Mouse (Mus musculus): ENCODE data around the gene Gm49380. TPM values are rescaled to one million over a fixed set of nuclear protein-coding genes. Genes with fewer than 3 reads are reported as not detected.

Gene Gm49380
- polyA plus RNA-seq, 1 experiment from 2014 or later = 0.58 TPM

GRCm38 (mm10) chr9:44042836-44043707 lies 70.2 kb downstream of the Gm49380 start, which contains the start of gene Thy1:
Gene Thy1, plus strand, starts transcription at chr9:44043384.
- H3K27ac ChIP-seq (replicated peaks) = no peak within 1 kb of the TSS
- peak; percentile 86 for ATAC-seq (ENCODE audit: low FRiP score)
- H3K36me3 ChIP-seq = no peaks in the 10 kb centered on the region
- peak within 1 kb of the TSS; percentile 63 for H3K4me2 ChIP-seq
- peak within 1 kb of the TSS; percentile 45 for H3K9ac ChIP-seq (replicated peaks)
- peaks cover 29% of the 10 kb centered on the region for H3K27me3 ChIP-seq (replicated peaks)
- H3K4me1 ChIP-seq = peaks cover 19% of the 10 kb centered on the region
- H3K4me3 ChIP-seq (replicated peaks) = peak within 1 kb of the TSS; percentile 42
- 1% methylated on average over 30 of the region's 30 CpGs for WGBS
- no peaks in the 10 kb centered on the region for H3K9me3 ChIP-seq (replicated peaks)

- Histone ChIP-seq H3K4me1 (peaks cover 19% of the 10 kb centered on the region), H3K27me3 (replicated peaks) (peaks cover 29% of the 10 kb centered on the region), H3K9ac (replicated peaks) (no peak overlapping the region), H3K4me3 (replicated peaks) (no peak overlapping the region), H3K4me2 (no peak overlapping the region; the same call in 1 of the 2 replicates), H3K9me3 (replicated peaks) (no peaks in the 10 kb centered on the region), H3K27ac (replicated peaks) (no peak overlapping the region), H3K36me3 (no peaks in the 10 kb centered on the region)
- WGBS = 96% methylated on average over 1 of the region's 1 CpGs
- ATAC-seq (ENCODE audit: low FRiP score) = no peak
Observed at GRCm38 (mm10) chr9:44042396-44042680, 71.0 kb downstream of the Gm49380 start.

- Histone ChIP-seq H3K9ac (replicated peaks) (no peak overlapping the region), H3K9me3 (replicated peaks) (no peaks in the 10 kb centered on the region), H3K4me1 (peaks cover 19% of the 10 kb centered on the region), H3K27ac (replicated peaks) (no peak overlapping the region), H3K27me3 (replicated peaks) (peaks cover 29% of the 10 kb centered on the region), H3K36me3 (no peaks in the 10 kb centered on the region), H3K4me2 (no peak overlapping the region), H3K4me3 (replicated peaks) (no peak overlapping the region)
- no peak for ATAC-seq (ENCODE audit: low FRiP score)
- WGBS = 54% methylated on average over 7 of the region's 7 CpGs
Observed at GRCm38 (mm10) chr9:44041511-44042395, 71.5 kb downstream of the Gm49380 start.

GRCm38 (mm10) chr9:44037106-44037505 lies 76.2 kb downstream of the Gm49380 start:
- H3K27ac ChIP-seq (replicated peaks) = no peak overlapping the region
- H3K9me3 ChIP-seq (replicated peaks) = no peaks in the 10 kb centered on the region
- no peak overlapping the region for H3K4me2 ChIP-seq
- WGBS = 94% methylated on average over 5 of the region's 5 CpGs
- peaks cover 5% of the 10 kb centered on the region for H3K27me3 ChIP-seq (replicated peaks)
- H3K36me3 ChIP-seq = no peaks in the 10 kb centered on the region
- H3K9ac ChIP-seq (replicated peaks) = no peak overlapping the region
- no peak overlapping the region for H3K4me3 ChIP-seq (replicated peaks)
- ATAC-seq (ENCODE audit: low FRiP score) = no peak
- no peaks in the 10 kb centered on the region for H3K4me1 ChIP-seq

- H3K9me3 ChIP-seq (replicated peaks) = no peaks in the 10 kb centered on the region
- ATAC-seq (ENCODE audit: low FRiP score) = no peak
- no peak overlapping the region for H3K27ac ChIP-seq (replicated peaks)
- no peak overlapping the region for H3K9ac ChIP-seq (replicated peaks)
- no peaks in the 10 kb centered on the region for H3K36me3 ChIP-seq
- H3K4me2 ChIP-seq = no peak overlapping the region
- 72% methylated on average over 13 of the region's 13 CpGs for WGBS
- 0 out of 2 replicates have a peak, but pooled peaks cover 3% of the 10 kb centered on the region for H3K27me3 ChIP-seq (replicated peaks)
- no peaks in the 10 kb centered on the region for H3K4me1 ChIP-seq
- H3K4me3 ChIP-seq (replicated peaks) = no peak overlapping the region
Observed at GRCm38 (mm10) chr9:44033957-44034727, 79.2 kb downstream of the Gm49380 start.

GRCm38 (mm10) chr9:44033317-44033716 lies 80.0 kb downstream of the Gm49380 start:
- Histone ChIP-seq H3K4me2 (no peak overlapping the region), H3K9me3 (replicated peaks) (no peaks in the 10 kb centered on the region), H3K4me3 (replicated peaks) (no peak overlapping the region), H3K4me1 (no peaks in the 10 kb centered on the region), H3K9ac (replicated peaks) (no peak overlapping the region), H3K27me3 (replicated peaks) (0 out of 2 replicates have a peak, but pooled peaks cover 3% of the 10 kb centered on the region), H3K36me3 (no peaks in the 10 kb centered on the region), H3K27ac (replicated peaks) (no peak overlapping the region)
- no peak for ATAC-seq (ENCODE audit: low FRiP score)
- 91% methylated on average over 5 of the region's 5 CpGs for WGBS

GRCm38 (mm10) chr9:44031946-44032345 lies 81.4 kb downstream of the Gm49380 start:
- Histone ChIP-seq H3K4me3 (replicated peaks) (no peak overlapping the region), H3K4me1 (no peaks in the 10 kb centered on the region), H3K27ac (replicated peaks) (no peak overlapping the region), H3K9me3 (replicated peaks) (no peaks in the 10 kb centered on the region), H3K9ac (replicated peaks) (no peak overlapping the region), H3K4me2 (no peak overlapping the region), H3K36me3 (no peaks in the 10 kb centered on the region), H3K27me3 (replicated peaks) (0 out of 2 replicates have a peak, but pooled peaks cover 3% of the 10 kb centered on the region)
- ATAC-seq (ENCODE audit: low FRiP score) = no peak
- WGBS = 86% methylated on average over 4 of the region's 4 CpGs

- Histone ChIP-seq H3K4me2 (no peak overlapping the region), H3K9ac (replicated peaks) (no peak overlapping the region), H3K9me3 (replicated peaks) (no peaks in the 10 kb centered on the region), H3K36me3 (no peaks in the 10 kb centered on the region), H3K27me3 (replicated peaks) (0 out of 2 replicates have a peak, but pooled peaks cover 3% of the 10 kb centered on the region), H3K27ac (replicated peaks) (no peak overlapping the region), H3K4me1 (no peaks in the 10 kb centered on the region), H3K4me3 (replicated peaks) (no peak overlapping the region)
- WGBS = 93% methylated on average over 5 of the region's 5 CpGs
- ATAC-seq (ENCODE audit: low FRiP score) = no peak
Observed at GRCm38 (mm10) chr9:44031079-44031478, 82.2 kb downstream of the Gm49380 start.

- Histone ChIP-seq H3K36me3 (no peaks in the 10 kb centered on the region), H3K4me3 (replicated peaks) (no peak overlapping the region), H3K27ac (replicated peaks) (no peak overlapping the region), H3K9ac (replicated peaks) (no peak overlapping the region), H3K4me1 (no peaks in the 10 kb centered on the region), H3K9me3 (replicated peaks) (no peaks in the 10 kb centered on the region), H3K4me2 (no peak overlapping the region), H3K27me3 (replicated peaks) (0 out of 2 replicates have a peak, but pooled peaks cover 3% of the 10 kb centered on the region)
- no peak for ATAC-seq (ENCODE audit: low FRiP score)
- 93% methylated on average over 4 of the region's 4 CpGs for WGBS
Observed at GRCm38 (mm10) chr9:44030646-44031045, 82.7 kb downstream of the Gm49380 start.

GRCm38 (mm10) chr9:44029580-44030236 lies 83.6 kb downstream of the Gm49380 start:
- Histone ChIP-seq H3K27ac (replicated peaks) (no peak overlapping the region), H3K4me3 (replicated peaks) (no peak overlapping the region), H3K4me1 (no peaks in the 10 kb centered on the region), H3K4me2 (no peak overlapping the region), H3K9me3 (replicated peaks) (no peaks in the 10 kb centered on the region), H3K36me3 (no peaks in the 10 kb centered on the region), H3K9ac (replicated peaks) (no peak overlapping the region), H3K27me3 (replicated peaks) (0 out of 2 replicates have a peak, but pooled peaks cover 3% of the 10 kb centered on the region)
- ATAC-seq (ENCODE audit: low FRiP score) = no peak
- 71% methylated on average over 5 of the region's 5 CpGs for WGBS

- Histone ChIP-seq H3K27me3 (replicated peaks) (no peaks in the 10 kb centered on the region), H3K27ac (replicated peaks) (no peak overlapping the region)
- WGBS = 85% methylated on average over 3 of the region's 3 CpGs
Observed at GRCm38 (mm10) chr9:44024096-44024495, 89.2 kb downstream of the Gm49380 start.

More at GRCm38 (mm10) chr9:44024096-44024495, 89.2 kb downstream of the Gm49380 start:
- H3K4me2 ChIP-seq = no peak overlapping the region
- no peaks in the 10 kb centered on the region for H3K4me1 ChIP-seq
- H3K9ac ChIP-seq (replicated peaks) = no peak overlapping the region
- no peak for ATAC-seq (ENCODE audit: low FRiP score)
- no peak overlapping the region for H3K4me3 ChIP-seq (replicated peaks)
- H3K36me3 ChIP-seq = no peaks in the 10 kb centered on the region
- H3K9me3 ChIP-seq (replicated peaks) = no peaks in the 10 kb centered on the region

All from neural tube, embryonic 15.5 days (tissue).